Mouse (Mus musculus) spleen, adult 2 months (tissue): ENCODE measurements around the gene Rdh16f1.

Experiments used
- CTCF ChIP-seq: fragments of 200-500 bp; IDR thresholded peaks from 2 replicates; pipeline ENCODE4 v1.5.1; 2011; ENCODE audit warnings: mild to moderate bottlenecking, inconsistent platforms; ENCODE audit not compliant: insufficient read depth, insufficient read length, insufficient replicate concordance; ENCODE audit errors: extremely low read depth
- POLR2A ChIP-seq: fragments of 200-500 bp; IDR thresholded peaks from 2 replicates; pipeline ENCODE4 v1.6.1; 2011; ENCODE audit warnings: low read depth, low read length, inconsistent platforms

GRCm38 (mm10) chr10:127754566-127755166, 4.9 kb upstream of the Rdh16f1 start:
- TF ChIP-seq POLR2A (no peak), CTCF (no peak)
